Mouse (Mus musculus) myocyte (in vitro differentiated cells): ENCODE data around the gene P4htm. TPM values are rescaled to one million over a fixed set of nuclear protein-coding genes. Genes with fewer than 3 reads are reported as not detected.

Experiments
- H3K27me3 ChIP-seq: one replicate; pipeline ENCODE4 v1.6.1; 2011; ENCODE audit not compliant: control insufficient read depth, insufficient read depth, insufficient read length
- H3K36me3 ChIP-seq: one replicate; pipeline ENCODE4 v1.6.1; 2011; ENCODE audit not compliant: control insufficient read depth, insufficient read depth
- H3K4me2 ChIP-seq: one replicate; pipeline ENCODE4 v1.6.1; 2011; ENCODE audit warnings: low read depth, control low read depth
- H3K4me3 ChIP-seq: one replicate; pipeline ENCODE4 v1.5.1; 2011; ENCODE audit warnings: mild to moderate bottlenecking, control low read depth, moderate library complexity
- H3K79me2 ChIP-seq: one replicate; pipeline ENCODE4 v1.6.1; 2011; ENCODE audit not compliant: control insufficient read depth, insufficient read depth
- H3ac ChIP-seq: one replicate; pipeline ENCODE4 v1.6.1; 2011; ENCODE audit not compliant: control insufficient read depth, insufficient read length
- CEBPB ChIP-seq: IDR thresholded peaks from 2 replicates; pipeline ENCODE4 v1.6.1; 2011; ENCODE audit warnings: mild to moderate bottlenecking, moderate library complexity; ENCODE audit not compliant: poor library complexity, insufficient read depth, severe bottlenecking
- E2F4 ChIP-seq: IDR thresholded peaks from one replicate; pipeline ENCODE4 v1.6.1; 2011; ENCODE audit warnings: mild to moderate bottlenecking, control low read depth, moderate library complexity; ENCODE audit not compliant: insufficient read depth
- MAX ChIP-seq: IDR thresholded peaks from one replicate; pipeline ENCODE4 v1.6.1; 2011; ENCODE audit warnings: low read depth, mild to moderate bottlenecking, control low read depth
- MYOD1 ChIP-seq, 3 experiments: IDR thresholded peaks; one replicate each; pipeline ENCODE4 v1.6.1; 2011; ENCODE audit warnings: control low read depth in 2 of 3, low read depth in 2 of 3, mild to moderate bottlenecking in 2 of 3, moderate library complexity in 1 of 3; ENCODE audit not compliant: insufficient read length in 2 of 3, control insufficient read depth in 1 of 3
- MYOG ChIP-seq, 3 experiments: IDR thresholded peaks; one replicate each; pipeline ENCODE4 v1.6.1; 2011; ENCODE audit warnings: control low read depth in 2 of 3, low read depth in 2 of 3, mild to moderate bottlenecking in 2 of 3; ENCODE audit not compliant: insufficient read length in 2 of 3, control insufficient read depth in 1 of 3, insufficient read depth in 1 of 3
- POLR2A ChIP-seq: IDR thresholded peaks from one replicate; pipeline ENCODE4 v1.6.1; 2011; ENCODE audit warnings: low read depth, mild to moderate bottlenecking, control low read depth, moderate library complexity; ENCODE audit not compliant: insufficient read length
- POLR2AphosphoS2 ChIP-seq: IDR thresholded peaks from one replicate; pipeline ENCODE4 v1.6.1; 2011; ENCODE audit warnings: low read depth, control low read depth; ENCODE audit not compliant: insufficient read length
- REST ChIP-seq: IDR thresholded peaks from one replicate; pipeline ENCODE4 v1.6.1; 2011; ENCODE audit warnings: mild to moderate bottlenecking, control low read depth, moderate library complexity; ENCODE audit not compliant: insufficient read depth, insufficient read length
- SRF ChIP-seq: IDR thresholded peaks from one replicate; pipeline ENCODE4 v1.6.1; 2011; ENCODE audit warnings: low read depth; ENCODE audit not compliant: control insufficient read depth, insufficient read length
- TCF12 ChIP-seq: IDR thresholded peaks from one replicate; pipeline ENCODE4 v1.6.1; 2011; ENCODE audit warnings: mild to moderate bottlenecking, control low read depth; ENCODE audit not compliant: poor library complexity, insufficient read depth, severe bottlenecking
- TCF3 ChIP-seq: IDR thresholded peaks from one replicate; pipeline ENCODE4 v1.6.1; 2011; ENCODE audit warnings: low read depth, control low read depth; ENCODE audit not compliant: insufficient read length
- USF1 ChIP-seq: IDR thresholded peaks from one replicate; pipeline ENCODE4 v1.6.1; 2011; ENCODE audit warnings: low read depth, mild to moderate bottlenecking, control low read depth, moderate library complexity
- polyA plus RNA-seq: library from polyadenylated mRNA; unstranded; fragments of >200 nt; fragmentation: generic; extraction: Trizol; gene quantifications from one replicate; pipeline ENCODE4 v1.2.1, GENCODE M21; 2012; ENCODE audit warnings: missing spikeins

Gene P4htm
- polyA plus RNA-seq, 1 experiment: 0.94 TPM

DNA sequence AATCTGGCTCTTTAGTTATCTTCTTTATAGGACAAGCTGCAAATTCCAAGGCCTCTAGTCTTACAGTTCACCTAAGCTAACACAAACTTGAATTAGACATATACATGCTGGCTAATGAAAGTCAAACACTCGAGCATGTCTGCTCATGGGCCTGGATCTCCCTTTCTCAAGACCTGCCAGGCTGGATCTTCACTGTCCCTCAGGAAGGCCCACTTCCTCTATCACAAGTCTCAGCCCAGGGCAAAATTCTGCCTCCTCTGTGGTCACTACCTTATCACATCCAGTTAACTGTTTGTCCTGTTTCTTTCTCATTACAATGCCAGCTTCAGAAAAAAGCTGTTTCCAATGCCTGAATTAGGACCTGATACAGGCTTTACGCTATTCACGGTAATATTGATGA, 3.1 kb downstream of the P4htm start:
- Histone ChIP-seq H3K36me3 (no peaks in the 10 kb centered on the region), H3K79me2 (no peaks in the 10 kb centered on the region), H3K4me2 (no peak overlapping the region), H3K27me3 (no peaks in the 10 kb centered on the region), H3K4me3 (no peak overlapping the region), H3ac (no peak overlapping the region)
- TF ChIP-seq MYOG (IDR thresholded peaks at IDR 0.05; ENCODE audit: control insufficient read depth in 1 of 3, insufficient read depth in 1 of 3, insufficient read length in 2 of 3, low read depth in 2 of 3) (no peak), USF1 (no peak), TCF12 (no peak), POLR2AphosphoS2 (no peak), E2F4 (no peak), MAX (no peak), TCF3 (no peak), POLR2A (no peak), SRF (no peak), REST (no peak), CEBPB (no peak), MYOD1 (IDR thresholded peaks at IDR 0.05; ENCODE audit: control insufficient read depth in 1 of 3, insufficient read length in 2 of 3, low read depth in 2 of 3) (no peak)

GRCm38 (mm10) chr9:108591462-108591861, 6.0 kb downstream of the P4htm start:
- TF ChIP-seq MAX: no peak
- Histone ChIP-seq H3ac (no peak overlapping the region), H3K36me3 (no peaks in the 10 kb centered on the region), H3K4me2 (no peak overlapping the region), H3K79me2 (no peaks in the 10 kb centered on the region), H3K27me3 (no peaks in the 10 kb centered on the region), H3K4me3 (no peak overlapping the region)

DNA sequence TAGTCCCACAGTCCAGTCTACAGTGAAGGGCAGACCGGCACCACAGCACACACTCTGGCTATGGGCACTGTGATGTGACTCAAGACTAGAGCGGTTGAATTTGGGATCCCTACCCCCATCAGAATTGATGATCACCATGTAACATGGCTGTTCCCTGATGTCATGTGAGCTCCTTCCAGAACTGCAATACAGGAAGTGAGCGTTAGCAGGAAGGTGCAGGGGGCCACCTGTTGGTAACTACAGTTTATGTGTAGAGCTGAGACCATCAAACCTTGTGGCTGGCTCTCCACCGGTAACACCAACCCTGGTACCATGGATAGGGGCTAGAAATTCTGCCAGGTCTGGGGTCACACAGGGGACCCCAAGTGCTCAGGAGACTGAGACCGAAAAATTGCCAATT, 8.2 kb downstream of the P4htm start:
- Histone ChIP-seq H3K4me2 (no peak overlapping the region), H3K27me3 (no peaks in the 10 kb centered on the region), H3ac (no peak overlapping the region), H3K36me3 (no peaks in the 10 kb centered on the region), H3K4me3 (no peak overlapping the region), H3K79me2 (no peaks in the 10 kb centered on the region)
- TF ChIP-seq POLR2AphosphoS2: no peak
- TF ChIP-seq REST: no peak
- no peak for TF ChIP-seq CEBPB
- TF ChIP-seq SRF: no peak
- no peak for TF ChIP-seq E2F4
- no peak for TF ChIP-seq USF1
- TF ChIP-seq MAX: no peak
- no peak for TF ChIP-seq TCF12
- no peak for TF ChIP-seq MYOD1 (IDR thresholded peaks at IDR 0.05; ENCODE audit: control insufficient read depth in 1 of 3, insufficient read length in 2 of 3, low read depth in 2 of 3)
- TF ChIP-seq POLR2A: no peak
- no peak for TF ChIP-seq MYOG (IDR thresholded peaks at IDR 0.05; ENCODE audit: control insufficient read depth in 1 of 3, insufficient read depth in 1 of 3, insufficient read length in 2 of 3, low read depth in 2 of 3)
- TF ChIP-seq TCF3: no peak

DNA sequence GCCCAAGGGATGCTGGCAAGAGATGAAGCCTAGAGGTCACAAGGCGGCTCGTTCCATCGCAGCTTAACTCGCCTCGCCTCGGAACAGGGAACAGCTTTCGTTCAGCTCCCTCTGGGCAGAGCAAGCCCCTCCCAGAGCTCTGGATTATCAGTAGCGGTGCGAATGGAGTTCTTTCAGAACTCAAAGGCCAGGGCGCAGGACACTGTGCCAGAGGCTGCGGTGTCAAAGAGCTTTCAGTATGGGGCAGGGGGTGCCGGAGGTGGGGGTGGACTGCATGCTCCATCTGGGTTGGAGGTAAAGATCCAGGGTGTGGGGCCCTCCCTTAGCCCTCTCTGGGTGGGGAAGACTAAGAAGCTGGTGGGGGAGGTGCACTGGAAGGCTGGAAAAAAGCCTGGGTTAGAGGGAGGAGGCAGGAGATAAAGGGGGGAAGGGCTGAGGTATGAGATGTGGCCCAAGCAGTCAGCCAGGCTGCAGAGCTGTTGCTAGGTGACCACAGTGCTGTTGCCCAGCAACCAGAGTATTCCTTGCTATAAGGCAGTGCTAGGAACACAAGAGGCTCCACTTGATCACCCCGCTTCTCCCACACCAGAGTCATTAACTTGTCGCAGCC, 9.8 kb downstream of the P4htm start:
- no peaks in the 10 kb centered on the region for H3K36me3 ChIP-seq
- no peak for TF ChIP-seq TCF3
- no peak for TF ChIP-seq CEBPB
- TF ChIP-seq POLR2AphosphoS2: no peak
- TF ChIP-seq MYOG (IDR thresholded peaks at IDR 0.05; ENCODE audit: control insufficient read depth in 1 of 3, insufficient read depth in 1 of 3, insufficient read length in 2 of 3, low read depth in 2 of 3): no peak
- no peak for TF ChIP-seq SRF
- TF ChIP-seq USF1: no peak
- no peak for TF ChIP-seq REST
- TF ChIP-seq POLR2A: no peak
- TF ChIP-seq TCF12: no peak
- TF ChIP-seq MAX: no peak
- TF ChIP-seq MYOD1 (IDR thresholded peaks at IDR 0.05; ENCODE audit: control insufficient read depth in 1 of 3, insufficient read length in 2 of 3, low read depth in 2 of 3): no peak
- TF ChIP-seq E2F4: no peak
- H3ac ChIP-seq: no peak overlapping the region
- no peak overlapping the region for H3K4me3 ChIP-seq
- H3K4me2 ChIP-seq: no peak overlapping the region
- H3K27me3 ChIP-seq: no peaks in the 10 kb centered on the region
- no peaks in the 10 kb centered on the region for H3K79me2 ChIP-seq

- H3K79me2 ChIP-seq: peaks cover 3% of the 10 kb centered on the region
- TF ChIP-seq SRF (no peak), POLR2AphosphoS2 (no peak), USF1 (no peak), MYOG (IDR thresholded peaks at IDR 0.05; ENCODE audit: control insufficient read depth in 1 of 3, insufficient read depth in 1 of 3, insufficient read length in 2 of 3, low read depth in 2 of 3) (no peak), POLR2A (no peak), TCF3 (no peak), E2F4 (no peak), TCF12 (no peak), MAX (no peak), REST (no peak), CEBPB (no peak), MYOD1 (IDR thresholded peaks at IDR 0.05; ENCODE audit: control insufficient read depth in 1 of 3, insufficient read length in 2 of 3, low read depth in 2 of 3) (no peak)
- peak overlapping the region; percentile 64 for H3ac ChIP-seq
- peak overlapping the region; percentile 93 for H3K4me2 ChIP-seq
- H3K27me3 ChIP-seq: no peaks in the 10 kb centered on the region
- peak overlapping the region; percentile 82 for H3K4me3 ChIP-seq
- H3K36me3 ChIP-seq: no peaks in the 10 kb centered on the region
These were observed 18.1 kb downstream of the P4htm start for GRCm38 (mm10) chr9:108579344-108579690.
